Comparison of ENCODE assay signal across 1 mouse cellular context in genomic region chr8:71513018-71513754, GRCm38 (mm10).
TF ChIP-seq lines count a peak whose summit lies in the region.

No protein-coding gene starts in this region.

TF ChIP-seq in MEL, 35 proteins besides CTCF, POLR2A, EP300 and RAD21:
- TF ChIP-seq USF1 (IDR thresholded peaks at IDR 0.05; ENCODE audit: low read depth, low read length) (no peak), MYC (IDR thresholded peaks at IDR 0.05; ENCODE audit: low read depth, low read length) (0 out of 2 replicates have a peak, but pooled peaks have one; percentile 25), ZNF384 (IDR thresholded peaks at IDR 0.05; ENCODE audit: low read depth, low read length) (0 out of 2 replicates have a peak, but pooled peaks have one; percentile 16), MAX (IDR thresholded peaks at IDR 0.05; ENCODE audit: low read length) (no peak), SMC3 (IDR thresholded peaks at IDR 0.05; ENCODE audit: low read depth, low read length) (peak; percentile 19; the same call in 1 of the 2 replicates)
